Mouse (Mus musculus): ENCODE data around the gene Olfr474.
"Not testable (repeated sequence)": the region's sequence is repeated elsewhere in the genome, so short reads cannot be mapped to it uniquely, and the experiment has no call there.

The Olfr474 gene

DNA sequence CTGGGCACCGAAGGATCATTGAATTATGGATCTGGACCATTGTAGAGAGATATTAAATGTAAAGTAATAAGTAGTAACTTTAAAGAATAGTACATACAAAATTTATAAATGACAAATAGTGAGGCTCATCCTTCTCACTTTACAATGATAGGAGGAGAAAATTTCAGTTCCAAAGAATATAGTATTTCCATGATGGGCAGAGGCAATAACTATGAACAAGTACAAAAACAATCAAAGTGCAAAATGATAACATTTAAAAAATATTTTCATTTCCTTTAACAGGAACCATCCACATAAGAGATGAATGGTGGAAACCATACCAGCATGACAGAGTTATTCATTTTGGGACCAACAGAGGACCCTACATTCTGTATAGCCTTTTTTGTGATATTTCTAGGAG is at the start of gene Olfr474:
TSS of gene Olfr474 (plus strand) at position 301 of the 400 bp plus-strand sequence.
- DNase-seq = no peak

GRCm38 (mm10) chr7:107930146-107930545 is 24.3 kb upstream of the Olfr474 start, which contains the start of gene Olfr473:
Gene Olfr473, plus strand, starts transcription at chr7:107930446.
- no peak for DNase-seq

- DNase-seq = not testable (repeated sequence)
Measured at GRCm38 (mm10) chr7:107952539-107952938, 1.9 kb upstream of the Olfr474 start.

GRCm38 (mm10) chr7:107964503-107964902 is 10.1 kb downstream of the Olfr474 start, which contains the start of gene Olfr476:
Gene Olfr476, plus strand, starts transcription at chr7:107964803.
- DNase-seq = no peak

DNA sequence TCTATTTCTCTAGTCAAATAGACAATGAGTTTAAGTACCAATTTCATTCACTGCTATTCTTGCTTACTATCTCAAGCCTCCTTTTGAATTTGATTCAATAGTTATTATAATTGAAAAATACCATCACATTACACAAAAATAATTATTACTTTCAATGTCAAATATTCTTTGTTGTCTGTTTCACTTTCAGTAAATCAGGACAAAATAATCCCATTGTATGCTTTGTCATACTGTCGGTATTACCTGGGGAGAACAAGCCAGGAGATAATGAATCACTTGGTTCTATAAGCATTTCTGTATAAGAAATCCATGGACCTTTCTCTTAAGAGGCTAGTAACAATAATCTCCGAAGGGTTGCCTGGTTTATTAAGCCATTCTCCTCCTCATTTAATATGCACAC is 31.9 kb downstream of the Olfr474 start, which contains the start of gene Olfr477:
TSS of gene Olfr477 (plus strand) at position 301 of the 400 bp plus-strand sequence.
- DNase-seq = no peak

Measured in right cerebral cortex, postnatal 25 days (tissue).